Mouse (Mus musculus) embryonic fibroblast, embryonic 13.5 days (primary cell): Measurements from ENCODE around the gene Mon2. TPM values are rescaled to one million over a fixed set of nuclear protein-coding genes. Genes with fewer than 3 reads are reported as not detected.
"Not testable (repeated sequence)": the region's sequence is repeated elsewhere in the genome, so short reads cannot be mapped to it uniquely, and the experiment has no call there.

Experiments used
- H3K27ac ChIP-seq: 2 replicates; pipeline ENCODE4 v1.5.1; 2012; ENCODE audit warnings: low read length, control low read depth, inconsistent platforms; ENCODE audit not compliant: insufficient read depth
- H3K4me1 ChIP-seq: 2 replicates; pipeline ENCODE4 v1.6.1; 2011; ENCODE audit warnings: low read length; ENCODE audit not compliant: control insufficient read depth, insufficient read depth
- H3K4me3 ChIP-seq: 2 replicates; pipeline ENCODE4 v1.5.1; 2011; ENCODE audit warnings: mild to moderate bottlenecking, control low read depth, low read length; ENCODE audit not compliant: insufficient read depth
- CTCF ChIP-seq: IDR thresholded peaks from 2 replicates; pipeline ENCODE4 v1.5.1; 2011; ENCODE audit warnings: mild to moderate bottlenecking, control low read depth, low read length, moderate library complexity, borderline replicate concordance; ENCODE audit not compliant: insufficient read depth
- POLR2A ChIP-seq: IDR thresholded peaks from 2 replicates; pipeline ENCODE4 v1.6.1; 2011; ENCODE audit warnings: low read depth, mild to moderate bottlenecking, control low read depth, low read length, moderate library complexity
- polyA plus RNA-seq: library from polyadenylated mRNA; stranded (reverse); fragments of >200 nt; gene quantifications from 2 replicates; pipeline ENCODE4 v1.2.4, GENCODE M21; 2011; ENCODE audit warnings: low read depth; ENCODE audit not compliant: missing spikeins, insufficient read length

The Mon2 gene
- polyA plus RNA-seq, 1 experiment = 89.2 TPM

DNA sequence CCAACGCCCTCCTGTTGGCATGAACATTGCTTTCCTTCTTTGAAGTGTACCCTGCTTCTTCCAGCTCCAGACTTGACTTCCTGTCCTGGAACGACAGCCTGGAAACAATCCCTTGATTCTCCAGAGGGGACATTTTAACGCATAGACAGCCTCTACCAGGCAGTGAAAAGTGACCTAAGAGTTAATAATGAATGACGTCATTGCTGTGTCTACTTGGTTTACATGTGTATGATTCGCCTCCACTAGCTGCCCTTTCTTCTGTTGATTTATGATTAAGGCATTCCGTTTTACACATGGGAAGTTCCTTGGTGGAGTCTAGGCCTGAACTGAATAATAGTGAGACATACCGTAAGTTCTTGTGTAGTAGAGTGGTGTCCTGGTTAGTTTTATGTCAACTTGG lies 109.9 kb downstream of the Mon2 start:
- H3K4me3 ChIP-seq = no peak overlapping the region
- TF ChIP-seq POLR2A (no peak), CTCF (no peak)
- H3K4me1 ChIP-seq = 0 out of 2 replicates have a peak, but pooled peaks cover 5% of the 10 kb centered on the region
- no peak overlapping the region for H3K27ac ChIP-seq

DNA sequence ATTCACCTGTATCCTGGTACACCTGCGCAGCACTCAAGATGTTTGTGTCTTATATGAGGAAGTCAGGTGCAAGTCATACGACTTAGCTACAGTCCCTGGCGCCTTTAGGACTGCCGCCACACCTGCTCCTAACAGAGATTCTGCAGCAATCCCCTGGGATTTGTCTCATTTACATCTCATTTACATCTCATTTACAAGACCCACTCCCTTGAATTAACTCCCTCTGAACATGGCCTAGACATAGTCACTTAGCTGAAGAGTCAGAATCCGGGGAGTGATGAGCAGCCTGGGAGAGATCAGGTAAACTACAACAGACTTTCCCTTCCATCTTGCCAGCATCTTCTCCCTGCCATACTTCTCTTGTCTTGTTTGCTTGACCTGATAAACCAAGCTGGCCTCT lies 110.7 kb downstream of the Mon2 start:
- not testable (repeated sequence) for H3K4me3 ChIP-seq, H3K27ac ChIP-seq, H3K4me1 ChIP-seq

DNA sequence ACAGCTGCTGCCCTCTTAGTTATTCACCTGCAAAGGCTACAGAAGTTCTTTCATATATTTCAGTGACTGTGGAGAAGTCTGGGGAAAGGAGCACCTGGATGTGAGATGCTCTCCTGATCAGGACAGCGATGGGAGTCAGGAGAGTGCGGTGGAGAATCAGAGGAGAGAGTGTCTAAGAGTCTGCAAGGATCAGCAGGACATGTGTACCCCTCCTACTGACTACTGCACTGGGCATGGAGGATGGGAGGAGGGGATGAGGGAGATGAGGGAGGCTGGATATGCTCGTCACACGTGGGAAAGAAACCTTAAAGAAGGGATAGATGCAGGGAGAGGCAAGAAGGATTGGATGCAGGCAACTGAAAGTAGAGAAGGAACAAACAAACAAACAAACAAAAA lies 112.1 kb downstream of the Mon2 start:
- Histone ChIP-seq H3K4me3 (no peak overlapping the region), H3K27ac (no peak overlapping the region), H3K4me1 (0 out of 2 replicates have a peak, but pooled peaks cover 5% of the 10 kb centered on the region)
- TF ChIP-seq POLR2A = no peak
- TF ChIP-seq CTCF = no peak

DNA sequence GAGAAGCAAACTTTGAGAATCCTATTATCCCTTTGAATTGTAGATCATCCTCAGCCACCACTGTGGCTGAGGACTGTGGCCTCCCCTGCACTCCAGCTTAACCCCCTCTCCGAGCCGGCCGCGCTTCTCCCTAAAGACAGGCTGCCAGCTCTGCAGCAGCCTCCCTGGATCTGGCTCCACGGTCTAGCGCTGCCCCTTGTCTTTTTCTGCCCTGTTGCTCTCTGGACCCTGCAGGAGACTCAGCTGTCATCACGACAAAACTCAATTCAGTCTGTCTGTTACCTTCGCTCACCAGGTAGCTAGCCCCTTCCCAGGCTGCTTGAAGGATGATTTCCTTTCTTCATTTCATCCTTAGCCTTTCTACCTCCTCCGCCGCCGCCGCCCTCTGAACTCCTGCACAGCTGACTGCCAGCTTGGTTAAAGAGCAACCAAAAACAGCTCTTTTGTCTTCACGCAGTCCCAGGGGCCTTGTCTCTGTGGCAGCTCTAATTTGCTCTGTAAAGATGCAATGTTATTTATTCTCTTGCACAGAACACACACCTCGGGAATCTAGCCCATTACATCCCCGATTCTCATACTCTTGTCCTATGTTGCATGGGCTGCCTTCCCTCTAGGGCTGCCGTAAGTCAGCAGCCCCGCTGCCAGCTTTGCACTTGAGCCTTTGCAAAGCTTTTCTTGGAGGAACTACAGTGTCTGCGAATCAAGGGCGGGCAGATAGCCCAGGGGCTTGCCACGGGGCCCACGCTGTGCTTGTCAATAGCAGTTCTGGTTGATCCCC lies 112.7 kb downstream of the Mon2 start:
- TF ChIP-seq CTCF (no peak), POLR2A (no peak)
- H3K27ac ChIP-seq = no peak overlapping the region
- no peak overlapping the region for H3K4me3 ChIP-seq

GRCm38 (mm10) chr10:122962651-122963050 lies 113.7 kb downstream of the Mon2 start:
- Histone ChIP-seq H3K4me3 (no peak overlapping the region), H3K27ac (no peak overlapping the region), H3K4me1 (0 out of 2 replicates have a peak, but pooled peaks cover 5% of the 10 kb centered on the region)
- no peak for TF ChIP-seq CTCF
- TF ChIP-seq POLR2A = no peak

More for the DNA sequence above, 112.7 kb downstream of the Mon2 start:
- H3K4me1 ChIP-seq = 0 out of 2 replicates have a peak, but pooled peaks cover 5% of the 10 kb centered on the region

DNA sequence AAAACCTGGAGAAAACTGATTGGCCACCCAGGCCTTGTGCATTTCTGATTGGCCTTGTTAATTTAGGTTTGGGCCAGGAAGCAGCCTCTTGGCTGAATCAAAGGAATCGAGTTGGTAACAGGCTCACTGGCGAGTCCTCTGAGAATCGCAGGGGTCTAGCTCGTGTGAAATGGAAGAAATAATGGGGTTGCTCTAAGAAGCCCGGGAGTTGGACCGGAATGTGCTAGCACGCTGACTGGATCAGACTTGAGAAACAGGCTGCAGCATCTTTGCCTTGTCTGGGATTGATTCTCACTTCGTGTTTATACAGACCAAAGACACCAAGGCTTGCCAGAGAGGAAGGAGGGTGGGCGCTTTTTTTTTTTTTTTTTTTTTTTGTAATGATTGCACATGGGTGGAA lies 114.8 kb downstream of the Mon2 start:
- TF ChIP-seq POLR2A = no peak
- TF ChIP-seq CTCF = no peak
- no peak overlapping the region for H3K4me3 ChIP-seq

DNA sequence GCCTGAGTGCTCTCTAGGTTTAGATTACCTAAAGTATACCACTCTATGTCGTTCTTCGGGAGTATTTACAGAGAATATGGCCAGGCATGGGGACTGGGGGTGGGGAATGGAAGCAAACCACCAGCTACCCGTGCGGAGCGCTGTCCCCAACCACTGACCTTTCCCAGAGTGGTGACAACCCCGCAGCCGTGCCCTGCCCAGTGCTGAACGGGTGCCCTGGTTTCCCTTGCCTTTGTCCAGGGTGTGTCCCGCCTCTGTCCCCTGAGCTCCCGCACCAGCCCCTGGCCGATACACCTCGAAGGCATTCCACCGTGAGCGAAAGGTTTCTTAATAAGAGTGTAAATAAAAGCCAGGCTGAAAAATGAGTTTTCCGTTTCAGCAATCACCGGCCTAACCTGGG lies 115.6 kb downstream of the Mon2 start:
- TF ChIP-seq CTCF (no peak), POLR2A (no peak)
- no peak overlapping the region for H3K27ac ChIP-seq
- H3K4me1 ChIP-seq = 0 out of 2 replicates have a peak, but pooled peaks cover 2% of the 10 kb centered on the region
- H3K4me3 ChIP-seq = no peak overlapping the region

More for the DNA sequence above, 114.8 kb downstream of the Mon2 start:
- H3K27ac ChIP-seq = no peak overlapping the region
- H3K4me1 ChIP-seq = 0 out of 2 replicates have a peak, but pooled peaks cover 5% of the 10 kb centered on the region

DNA sequence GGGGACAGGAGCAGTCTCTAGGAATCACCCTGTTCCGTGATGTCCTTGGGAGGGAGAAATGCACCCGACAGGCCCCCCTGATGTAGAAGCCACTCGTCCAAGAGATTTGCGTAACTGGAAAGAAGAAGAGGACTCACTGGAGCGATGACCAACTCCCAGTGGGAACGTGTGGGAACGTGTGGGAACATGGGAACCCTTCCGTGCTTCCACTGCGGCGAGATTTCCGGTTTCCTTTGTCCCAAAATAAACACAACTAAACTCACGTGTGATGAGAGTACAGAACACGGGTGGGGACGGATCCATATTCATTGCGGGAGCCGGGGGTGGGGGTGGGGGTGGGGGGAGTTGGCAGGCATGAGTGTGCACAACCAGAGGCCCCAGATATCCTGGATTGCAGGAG lies 116.1 kb downstream of the Mon2 start:
- Histone ChIP-seq H3K27ac (no peak overlapping the region), H3K4me1 (0 out of 2 replicates have a peak, but pooled peaks cover 2% of the 10 kb centered on the region), H3K4me3 (no peak overlapping the region)
- TF ChIP-seq POLR2A (no peak), CTCF (no peak)

- Histone ChIP-seq H3K4me3 (no peak overlapping the region), H3K27ac (no peak overlapping the region), H3K4me1 (no peaks in the 10 kb centered on the region)
- no peak for TF ChIP-seq CTCF
Observed at GRCm38 (mm10) chr10:122958699-122959098, 117.6 kb downstream of the Mon2 start.

DNA sequence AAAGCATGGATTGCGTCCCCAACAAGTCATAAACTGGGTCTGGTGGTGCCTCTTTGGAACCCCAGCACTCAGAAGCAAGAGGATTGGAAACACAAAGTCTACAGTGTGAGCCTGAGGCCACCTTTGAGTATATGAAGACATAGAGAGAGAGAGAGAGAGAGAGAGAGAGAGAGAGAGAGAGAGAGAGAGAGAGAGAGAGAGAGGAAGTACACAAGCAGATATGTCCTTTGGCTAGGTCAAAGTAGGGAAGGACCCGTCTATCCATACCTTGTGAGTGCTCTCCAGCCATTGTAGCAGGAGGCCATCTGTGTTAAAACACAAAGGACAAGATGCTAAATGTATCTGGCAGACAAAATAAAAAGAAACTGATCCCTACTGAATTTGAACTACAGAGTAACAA lies 118.4 kb downstream of the Mon2 start:
- no peak overlapping the region for H3K27ac ChIP-seq
- no peak for TF ChIP-seq POLR2A
- TF ChIP-seq CTCF = no peak
- H3K4me3 ChIP-seq = no peak overlapping the region
- H3K4me1 ChIP-seq = no peaks in the 10 kb centered on the region
